Mouse (Mus musculus) monocyte, adult 2 months (primary cell): Measurements from ENCODE around the gene Fbxw18.
"Not testable (repeated sequence)": the region's sequence is repeated elsewhere in the genome, so short reads cannot be mapped to it uniquely, and the experiment has no call there.

Experiments
- DNase-seq, 2 experiments: peaks; one replicate each; pipeline ENCODE4 v3.0.0; 2022; ENCODE audit warnings: low spot score in 2 of 2, low read depth in 1 of 2

Gene Fbxw18

GRCm38 (mm10) chr9:109702600-109702999, at the start of gene Fbxw18:
Gene Fbxw18 (minus strand): TSS chr9:109702700.
- DNase-seq, result not testable (repeated sequence)

GRCm38 (mm10) chr9:109745989-109746388, 43.5 kb upstream of the Fbxw18 start, which contains the start of gene Fbxw26:
Gene Fbxw26 (minus strand): TSS chr9:109746089.
- not testable (repeated sequence) for DNase-seq

- no peak for DNase-seq
These were observed 17.2 kb downstream of the Fbxw18 start for GRCm38 (mm10) chr9:109685299-109685698.

GRCm38 (mm10) chr9:109664552-109664951, 37.9 kb downstream of the Fbxw18 start, which contains the start of gene Fbxw25:
Gene Fbxw25 (minus strand): TSS chr9:109664652.
- not testable (repeated sequence) for DNase-seq
